Mouse (Mus musculus): ENCODE measurements around the gene Syne1.

- no peak for TF ChIP-seq ZC3H11A (IDR thresholded peaks at IDR 0.05; ENCODE audit: borderline replicate concordance, low read depth, low read length)
- TF ChIP-seq HCFC1 (IDR thresholded peaks at IDR 0.05; ENCODE audit: borderline replicate concordance, insufficient read depth, low read length), result no peak
- no peak for TF ChIP-seq ZNF384 (IDR thresholded peaks at IDR 0.05; ENCODE audit: low read depth, low read length)
Measured at GRCm38 (mm10) chr10:5139932-5140264, 411.4 kb downstream of the Syne1 start.
